Mouse (Mus musculus) megakaryocyte, adult 5-6 weeks (primary cell): Measurements from ENCODE around the gene Drc1. TPM values are rescaled to one million over a fixed set of nuclear protein-coding genes. Genes with fewer than 3 reads are reported as not detected.

Source experiments
- ATAC-seq: 2 replicates; pipeline ENCODE4 v1.8.0; 2016; ENCODE audit warnings: mild to moderate bottlenecking, inconsistent platforms; ENCODE audit not compliant: poor library complexity, severe bottlenecking
- total RNA-seq, 2 experiments: library from RNA; stranded (forward) in 1 of 2; stranded (reverse) in 1 of 2; fragments of 153-499, 151-499 nt in 1 of 2; fragments of 221-1000, 200-1000 nt in 1 of 2; gene quantifications; 2 replicates each; pipeline versions ENCODE4 v1.2.3 to v1.2.4; 2015 to 2017

Drc1 gene
- total RNA-seq, 2 experiments from 2014 or later = 0.11 TPM; not detected in 1

DNA sequence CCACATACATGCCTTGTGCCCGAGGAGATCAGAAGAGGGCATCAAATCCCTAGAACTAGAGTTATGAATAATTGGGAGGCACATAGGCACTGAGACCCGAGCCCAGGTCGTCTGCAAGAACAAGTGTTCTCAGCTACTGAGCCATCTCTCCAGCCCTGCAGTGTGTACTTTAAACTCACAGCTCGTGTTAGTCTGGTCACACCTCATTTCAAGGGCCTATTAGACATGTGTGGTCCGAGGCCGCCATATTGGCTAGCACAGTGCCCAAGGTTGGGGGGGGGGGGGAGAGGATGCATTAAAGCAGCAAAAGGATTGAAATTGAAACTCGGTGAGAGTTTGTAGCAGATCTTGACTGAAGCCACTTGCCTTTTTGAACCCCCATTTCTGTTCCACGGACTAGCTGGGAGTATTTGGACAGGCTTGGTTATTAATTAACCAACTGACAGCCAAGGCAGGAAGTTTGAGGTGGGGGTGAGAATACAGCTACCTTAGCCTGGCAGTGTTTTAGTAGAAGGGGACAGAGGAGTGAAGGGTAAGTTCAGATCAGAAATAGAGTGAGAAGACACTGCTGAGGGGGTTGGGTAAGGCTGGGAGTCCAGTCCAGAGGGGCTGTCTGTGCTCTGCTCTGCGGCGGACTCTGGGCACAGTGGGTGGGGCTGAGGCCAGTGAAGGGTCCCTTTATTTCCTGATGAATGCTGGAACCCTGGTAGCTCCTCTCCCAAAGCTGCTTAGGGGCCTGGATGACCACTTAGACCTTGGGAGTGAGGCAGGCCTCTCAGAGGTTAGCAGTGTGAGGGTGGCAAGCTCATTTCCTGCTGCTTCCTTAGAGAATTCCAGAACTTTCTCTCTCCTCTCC lies 5.0 kb downstream of the Drc1 start:
- ATAC-seq = no peak

DNA sequence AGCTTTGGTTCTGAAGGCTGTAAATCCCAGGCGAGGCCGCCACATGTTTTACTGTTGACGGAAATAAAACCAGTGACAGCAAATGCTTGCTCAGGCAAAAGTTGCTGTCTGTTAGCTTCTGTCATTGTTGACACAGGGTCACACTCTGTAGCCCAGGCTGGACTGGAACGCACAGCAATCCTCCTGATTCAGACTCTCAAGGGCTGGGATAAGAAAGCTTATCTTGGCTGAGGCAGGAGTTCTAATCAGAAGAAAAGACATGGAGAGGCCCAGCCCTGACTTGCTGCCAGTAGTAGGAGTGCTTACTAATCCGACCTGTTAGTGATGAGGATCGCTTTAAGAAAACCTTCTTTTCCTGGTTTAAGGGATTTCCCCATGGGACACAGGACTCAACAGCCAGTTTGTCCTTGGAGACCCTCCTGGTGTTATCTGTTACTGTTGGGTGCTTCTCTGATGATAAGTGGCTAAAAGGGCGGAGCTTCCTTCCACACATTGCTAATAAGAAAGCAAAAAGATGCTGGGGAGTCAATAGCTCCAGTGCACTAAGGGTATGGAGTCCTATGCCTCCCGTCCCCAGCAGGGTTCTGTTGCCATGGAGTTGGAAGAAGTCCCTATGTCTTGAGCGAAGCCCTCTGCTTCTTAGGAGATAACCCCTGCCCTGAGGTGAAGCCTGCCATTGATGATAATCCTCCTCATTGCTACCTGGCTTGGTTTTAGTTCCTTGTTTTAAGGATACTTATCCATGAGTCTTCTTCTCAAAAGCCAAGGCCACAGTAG lies 6.1 kb downstream of the Drc1 start:
- no peak for ATAC-seq

DNA sequence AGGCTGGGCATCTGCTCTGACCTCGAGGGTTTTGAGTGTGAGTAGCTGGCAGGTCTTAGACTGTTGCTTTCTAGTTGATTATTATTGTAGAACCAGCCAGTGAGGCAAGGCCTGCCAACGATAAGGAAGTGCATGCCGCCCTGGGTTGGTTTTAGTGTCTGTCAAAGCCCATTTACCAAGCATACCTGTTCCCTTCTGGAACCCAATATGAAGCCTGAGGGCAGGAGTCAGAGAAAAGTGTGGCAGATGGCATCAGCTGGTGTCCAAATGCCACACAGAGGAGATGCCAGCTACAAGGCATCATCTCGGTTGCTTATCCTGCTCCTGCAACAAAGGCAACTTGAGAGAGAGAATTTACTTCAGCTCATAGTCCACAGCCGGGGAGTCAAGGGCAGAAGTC lies 59.6 kb downstream of the Drc1 start:
- no peak for ATAC-seq

GRCm38 (mm10) chr5:30341601-30342365 lies 60.6 kb downstream of the Drc1 start:
- ATAC-seq = no peak

GRCm38 (mm10) chr5:30342601-30343015 lies 61.4 kb downstream of the Drc1 start:
- ATAC-seq = no peak

DNA sequence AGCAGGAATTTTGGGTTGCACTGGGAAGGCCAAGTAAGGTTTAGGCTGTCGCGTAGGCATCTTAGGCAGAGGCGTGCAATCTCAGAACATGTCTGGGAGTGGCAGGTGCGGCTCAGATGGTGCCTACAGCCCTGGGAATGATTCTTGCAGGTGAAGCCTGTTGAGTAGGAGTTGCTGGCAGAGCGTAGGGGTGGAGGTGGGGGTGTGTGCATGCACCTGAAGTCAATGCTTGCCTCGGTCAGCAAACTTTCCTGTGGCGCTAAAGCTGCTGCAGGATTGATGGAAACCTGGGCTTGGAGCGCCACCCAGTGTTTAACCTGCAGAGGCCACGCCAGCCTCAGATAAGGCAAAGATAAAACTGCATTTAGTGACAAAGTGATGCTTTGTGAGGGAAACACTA lies 61.9 kb downstream of the Drc1 start:
- ATAC-seq = peak; percentile 63

DNA sequence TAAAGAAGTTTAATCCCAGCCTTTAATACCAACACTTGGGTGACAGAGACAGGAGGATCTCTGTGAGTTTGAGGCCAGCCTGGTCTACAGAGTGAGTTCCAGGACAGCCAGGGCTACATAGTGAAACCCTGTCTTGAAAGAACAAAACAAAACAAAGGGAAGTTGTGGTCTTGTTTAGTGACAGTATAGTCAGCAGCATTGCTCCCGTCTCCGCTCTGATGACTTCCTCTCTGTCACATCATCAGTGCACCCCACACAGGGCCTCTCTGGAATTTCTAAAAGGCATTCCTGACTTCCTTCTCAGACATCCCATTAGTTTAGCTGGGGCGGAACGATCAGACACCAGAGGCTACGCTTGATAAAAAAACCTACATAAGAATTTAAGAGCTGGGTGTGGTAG lies 62.7 kb downstream of the Drc1 start:
- ATAC-seq = peak; percentile 71

GRCm38 (mm10) chr5:30353605-30354004 lies 72.4 kb downstream of the Drc1 start:
- ATAC-seq = no peak

GRCm38 (mm10) chr5:30355114-30355513 lies 73.9 kb downstream of the Drc1 start:
- no peak for ATAC-seq

- ATAC-seq = no peak
Measured at GRCm38 (mm10) chr5:30355559-30356159, 74.5 kb downstream of the Drc1 start.

DNA sequence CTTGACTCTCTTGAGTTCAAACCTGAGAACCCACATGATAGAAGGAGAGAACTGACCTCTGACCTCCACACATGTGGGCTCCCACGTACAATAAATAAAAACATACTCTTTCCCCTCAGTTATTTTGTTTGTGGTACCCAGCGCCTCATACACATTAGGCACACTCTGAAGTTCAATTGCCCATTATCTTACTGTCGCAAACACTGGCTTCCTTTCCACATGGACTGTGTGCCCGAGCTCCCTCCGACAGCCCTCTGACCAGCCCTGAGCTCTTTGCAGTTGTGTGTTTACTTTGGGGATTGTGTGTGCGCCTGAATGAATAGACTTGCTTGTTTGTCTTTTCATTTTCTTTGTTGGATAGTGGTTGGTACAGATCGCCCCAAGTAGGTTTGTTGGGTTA lies 75.5 kb downstream of the Drc1 start:
- no peak for ATAC-seq

GRCm38 (mm10) chr5:30358436-30359099 lies 77.4 kb downstream of the Drc1 start:
- no peak for ATAC-seq

DNA sequence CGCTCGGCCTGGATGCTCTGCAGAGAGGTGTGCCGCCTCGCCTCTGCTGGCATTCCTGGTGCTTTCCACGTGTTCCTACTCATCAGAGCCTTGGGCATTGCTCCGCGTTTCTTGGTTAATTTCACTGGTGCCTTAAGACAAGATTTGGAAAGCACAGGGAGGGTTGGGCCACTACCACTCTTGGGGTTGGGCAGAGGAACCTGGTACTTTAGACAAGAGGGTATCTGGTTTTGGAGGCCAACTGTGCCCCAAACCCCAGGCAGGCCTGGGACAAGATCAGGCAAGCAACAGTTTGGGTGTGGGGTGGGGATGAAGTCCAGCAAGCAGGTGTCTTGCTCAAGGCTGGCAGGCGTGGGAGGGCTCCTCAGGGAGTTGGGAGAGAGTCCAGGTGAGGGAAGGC lies 86.2 kb downstream of the Drc1 start:
- no peak for ATAC-seq

- peak; percentile 95 for ATAC-seq
Measured at GRCm38 (mm10) chr5:30369426-30369825, 88.2 kb downstream of the Drc1 start.

DNA sequence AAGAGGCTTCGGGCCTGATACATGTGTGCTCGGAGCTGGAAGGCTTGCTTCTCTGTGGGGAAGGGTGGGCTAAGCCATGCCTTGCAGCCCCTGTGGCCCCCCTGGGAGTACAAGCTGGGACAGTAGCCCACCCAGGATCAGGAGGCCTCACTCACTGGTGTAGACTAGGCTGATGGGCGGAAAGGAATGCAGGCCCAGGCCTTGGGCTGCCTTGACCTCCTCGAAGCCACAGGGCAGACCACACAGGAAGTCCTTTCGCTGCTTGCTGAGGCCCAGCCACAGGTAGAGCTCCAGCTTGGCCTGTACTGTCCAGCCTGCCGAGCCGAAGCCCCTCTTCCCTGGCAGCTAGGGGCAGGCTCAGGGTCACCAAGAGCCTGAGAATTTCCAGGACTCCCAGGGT lies 101.7 kb downstream of the Drc1 start:
- no peak for ATAC-seq

GRCm38 (mm10) chr5:30387726-30388125 lies 106.5 kb downstream of the Drc1 start:
- no peak for ATAC-seq

DNA sequence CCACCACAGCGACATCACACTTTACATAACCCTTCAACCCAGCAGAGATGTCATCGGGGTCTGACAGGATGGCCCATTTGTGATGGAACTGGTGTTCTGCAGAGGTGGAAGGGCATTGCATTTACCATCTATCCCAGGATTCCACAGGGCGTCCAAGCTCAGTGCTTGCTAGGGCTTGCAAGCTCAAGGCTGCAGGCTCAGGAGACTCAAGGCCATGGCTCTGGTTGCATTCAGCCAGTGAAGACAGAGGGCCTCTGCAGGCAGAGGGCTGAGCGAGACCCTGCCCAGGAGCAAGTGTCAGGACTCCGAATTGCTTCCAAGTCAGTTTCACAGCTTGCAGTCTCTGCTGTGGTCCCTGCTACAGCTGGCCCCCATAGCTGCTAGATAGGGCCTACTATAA lies 108.6 kb downstream of the Drc1 start:
- ATAC-seq = no peak

GRCm38 (mm10) chr5:30391473-30391872 lies 110.3 kb downstream of the Drc1 start:
- peak; percentile 79 for ATAC-seq

GRCm38 (mm10) chr5:30400521-30400920 lies 119.3 kb downstream of the Drc1 start:
- ATAC-seq = no peak

DNA sequence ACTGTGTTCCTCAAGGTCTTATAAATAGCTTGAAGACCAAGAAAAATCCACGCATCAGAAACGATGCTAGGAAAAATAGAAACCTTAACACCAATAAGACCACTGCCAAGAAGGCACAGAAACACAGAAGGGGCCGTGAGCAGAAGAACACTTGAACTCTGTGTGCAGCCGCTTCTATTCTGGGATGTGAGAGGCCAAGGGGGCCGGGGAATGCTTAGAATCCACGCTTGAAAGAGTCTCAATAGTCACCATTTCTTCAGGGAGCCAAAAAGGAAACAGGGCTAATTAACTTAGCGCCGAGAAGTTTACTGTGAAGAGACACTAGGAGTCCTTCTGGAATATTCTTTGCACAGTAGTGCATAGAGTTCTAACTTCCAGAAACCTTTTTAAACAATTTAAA lies 120.0 kb downstream of the Drc1 start:
- ATAC-seq = no peak
